Mouse (Mus musculus) stomach, postnatal 0 days (tissue): Measurements from ENCODE around the gene Gipc2.

ENCODE experiments used
- CTCF ChIP-seq: IDR thresholded peaks from 2 replicates; pipeline ENCODE4 v1.5.1; 2016; ENCODE audit warnings: antibody characterized with exemption, low read depth, mild to moderate bottlenecking, moderate library complexity
- EP300 ChIP-seq: optimal IDR thresholded peaks from 2 replicates; pipeline ENCODE3; 2016; ENCODE audit warnings: antibody characterized with exemption

DNA sequence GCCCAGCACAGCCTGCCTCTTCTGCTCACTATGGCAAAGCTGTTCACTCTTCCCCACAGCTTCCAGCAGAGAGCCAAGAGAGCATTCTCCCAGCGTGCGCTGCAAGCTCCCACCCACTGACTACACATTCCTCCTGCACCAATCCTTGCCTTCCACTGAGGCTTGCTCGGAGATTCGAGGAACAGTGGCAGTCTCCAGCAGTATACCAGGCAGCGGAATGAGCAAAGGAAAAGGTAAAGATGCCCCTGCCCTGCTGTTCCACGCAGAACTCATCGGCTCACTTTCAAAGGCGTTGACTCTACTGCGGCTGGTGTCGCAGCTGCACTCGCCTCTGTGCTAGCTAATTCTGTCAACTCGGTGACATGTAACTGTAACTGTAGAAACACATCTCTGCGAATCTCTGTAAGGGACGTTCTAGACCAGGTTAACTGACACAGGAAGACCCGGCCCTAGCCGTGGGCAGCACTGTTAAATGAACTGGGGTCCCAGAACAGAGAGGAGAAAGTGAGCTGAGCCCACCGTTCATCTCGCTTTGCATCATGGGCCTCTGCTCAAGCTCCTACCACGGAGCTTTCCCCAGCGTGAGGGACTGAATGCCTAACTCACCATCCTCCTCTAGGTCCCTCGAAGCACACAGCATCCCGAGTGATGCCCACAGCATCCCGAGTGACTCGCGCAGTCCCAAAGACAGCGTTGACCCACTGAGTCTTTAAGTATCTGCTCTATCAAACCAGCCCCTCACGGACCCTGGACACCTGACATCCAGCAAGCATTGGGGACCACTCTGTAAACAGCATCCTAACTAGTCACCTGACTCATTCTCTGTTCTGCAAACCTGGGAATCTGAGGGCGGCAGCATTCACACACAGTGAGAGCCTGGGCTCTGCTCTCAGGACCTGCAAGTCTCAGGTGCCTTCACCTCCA is 59.5 kb downstream of the Gipc2 start:
- TF ChIP-seq CTCF: no peak
- TF ChIP-seq EP300: no peak
